Mouse (Mus musculus) ES-Bruce4 (cell line): Measurements from ENCODE around the gene Rmdn3.

Source experiments
- CTCF ChIP-seq: IDR thresholded peaks from one replicate; pipeline ENCODE4 v1.8.1; 2011; ENCODE audit warnings: low read depth, low read length
- EP300 ChIP-seq: IDR thresholded peaks from 2 replicates; pipeline ENCODE4 v1.6.1; 2011; ENCODE audit warnings: low read depth, low read length; ENCODE audit not compliant: insufficient read depth

- no peak for TF ChIP-seq CTCF
- no peak for TF ChIP-seq EP300
Measured at GRCm38 (mm10) chr2:119163135-119163534, 6.3 kb upstream of the Rmdn3 start.
